Mouse (Mus musculus) lung, postnatal 10 days (tissue): ENCODE measurements at regions not wholly inside any gene's neighbourhood (a gene's known extent, or its start where the extent isn't known, plus 50 kb on each side); places are given as distances from the start of the nearest gene placed in this dataset.
A peak's percentile ranks its signal among the peaks of the same experiment; 100 is the strongest.

ENCODE experiments used
- DNase-seq: peaks from one replicate; pipeline ENCODE4 v3.0.0; 2021

GRCm38 (mm10) chr10:110658153-110658695 lies 87.0 kb upstream of the E2f7 start:
- DNase-seq: peak; percentile 3

GRCm38 (mm10) chr10:110676503-110676902 lies 68.7 kb upstream of the E2f7 start:
- DNase-seq: peak; percentile 54
